Mouse (Mus musculus) forebrain, embryonic 12.5 days (tissue): ENCODE data around the gene Nxnl1. TPM values are rescaled to one million over a fixed set of nuclear protein-coding genes. Genes with fewer than 3 reads are reported as not detected.

ENCODE experiments used
- ATAC-seq: fragments of 200-750 bp; cut with Nextera tagmentation; 2 replicates; pipeline ENCODE4 v1.8.0; 2017; ENCODE audit warnings: moderate TSS enrichment; ENCODE audit not compliant: low FRiP score
- H3K27ac ChIP-seq: fragments of 300-500 bp; sonication (generic); 2 replicates; pipeline ENCODE4 v1.5.1; 2016; ENCODE audit warnings: mild to moderate bottlenecking
- H3K27me3 ChIP-seq: fragments of 300-500 bp; sonication (generic); 2 replicates; pipeline ENCODE4 v1.6.1; 2016; ENCODE audit warnings: mild to moderate bottlenecking
- H3K36me3 ChIP-seq: fragments of 300-500 bp; sonication (generic); replicated peaks from 2 replicates; pipeline ENCODE4 v1.6.1; 2016; ENCODE audit warnings: mild to moderate bottlenecking
- H3K4me1 ChIP-seq: fragments of 300-500 bp; sonication (generic); 2 replicates; pipeline ENCODE4 v1.6.1; 2016
- H3K4me2 ChIP-seq: fragments of 300-500 bp; sonication (generic); 2 replicates; pipeline ENCODE4 v1.6.1; 2016; ENCODE audit warnings: mild to moderate bottlenecking, moderate library complexity
- H3K4me3 ChIP-seq: fragments of 300-500 bp; sonication (generic); replicated peaks from 2 replicates; pipeline ENCODE4 v1.5.1; 2016; ENCODE audit warnings: mild to moderate bottlenecking
- H3K9ac ChIP-seq: fragments of 300-500 bp; sonication (generic); 2 replicates; pipeline ENCODE4 v1.6.1; 2016; ENCODE audit warnings: mild to moderate bottlenecking
- H3K9me3 ChIP-seq: fragments of 300-500 bp; sonication (generic); 2 replicates; pipeline ENCODE4 v1.6.1; 2016
- WGBS: fragments of 180-500 bp; shearing (Covaris S2); methylation state at CpG from one replicate; pipeline ENCODE4 v1.1.7; 2016; 5-methylcytosine and 5-hydroxymethylcytosine counted together
- polyA plus RNA-seq: library from polyadenylated mRNA; unstranded; fragments of >200 nt; fragmentation: Nextera tagmentation; extraction: Ambion mirVana; gene quantifications from 2 replicates; pipeline ENCODE4 v1.2.1, GENCODE M21; 2016

Gene Nxnl1
- polyA plus RNA-seq, 1 experiment from 2014 or later, result not detected

- no peak for ATAC-seq
- H3K4me2 ChIP-seq, result no peak overlapping the region
- 92% methylated on average over 4 of the region's 4 CpGs for WGBS
- H3K27me3 ChIP-seq, result peaks cover 80% of the 10 kb centered on the region
- peaks cover 5% of the 10 kb centered on the region; the same call in 1 of the 2 replicates for H3K9me3 ChIP-seq
- no peak overlapping the region for H3K9ac ChIP-seq
- no peaks in the 10 kb centered on the region for H3K36me3 ChIP-seq
- H3K27ac ChIP-seq, result no peak overlapping the region
- peaks cover 15% of the 10 kb centered on the region for H3K4me1 ChIP-seq
- H3K4me3 ChIP-seq, result no peak overlapping the region
Measured at GRCm38 (mm10) chr8:71563992-71564391, 2.4 kb downstream of the Nxnl1 start.

- Histone ChIP-seq H3K4me3 (peak overlapping the region; percentile 24), H3K9me3 (peaks cover 5% of the 10 kb centered on the region; the same call in 1 of the 2 replicates), H3K4me2 (peak overlapping the region; percentile 35), H3K9ac (no peak overlapping the region), H3K36me3 (no peaks in the 10 kb centered on the region), H3K27me3 (peaks cover 80% of the 10 kb centered on the region), H3K4me1 (peaks cover 17% of the 10 kb centered on the region), H3K27ac (no peak overlapping the region)
- under 1% methylated on average over 33 of the region's 33 CpGs for WGBS
- ATAC-seq, result peak; percentile 28; the same call in 1 of the 2 replicates
Measured at GRCm38 (mm10) chr8:71562751-71563150, 3.6 kb downstream of the Nxnl1 start.

DNA sequence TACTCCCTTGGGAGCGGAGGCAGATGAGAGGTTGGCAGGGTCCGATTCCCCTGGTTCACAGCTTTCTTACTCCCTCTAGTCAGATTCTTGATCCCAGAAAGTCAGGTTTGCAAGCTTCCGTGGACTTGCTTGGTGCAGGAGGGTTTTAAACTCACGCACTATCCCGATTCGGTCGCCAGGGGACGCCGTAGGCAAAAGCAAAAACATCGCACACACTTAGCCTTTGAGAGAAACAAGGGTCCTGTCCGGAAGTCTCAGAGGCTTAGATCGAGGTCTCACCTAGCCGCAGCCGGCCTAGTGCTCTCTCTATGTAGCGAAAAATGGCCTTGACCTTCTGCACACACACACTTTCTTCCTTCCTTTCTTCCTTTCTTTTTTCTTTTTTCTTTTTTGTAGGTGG lies 5.0 kb downstream of the Nxnl1 start:
- Histone ChIP-seq H3K27me3 (peaks cover 86% of the 10 kb centered on the region), H3K4me3 (no peak overlapping the region), H3K36me3 (no peaks in the 10 kb centered on the region), H3K27ac (no peak overlapping the region), H3K4me1 (peaks cover 17% of the 10 kb centered on the region), H3K4me2 (no peak overlapping the region), H3K9me3 (peaks cover 5% of the 10 kb centered on the region; the same call in 1 of the 2 replicates), H3K9ac (no peak overlapping the region)
- whole genome bisulfite sequencing, result 3% methylated on average over 15 of the region's 15 CpGs
- ATAC-seq, result 0 out of 2 replicates have a peak, but pooled peaks have one; percentile 25

DNA sequence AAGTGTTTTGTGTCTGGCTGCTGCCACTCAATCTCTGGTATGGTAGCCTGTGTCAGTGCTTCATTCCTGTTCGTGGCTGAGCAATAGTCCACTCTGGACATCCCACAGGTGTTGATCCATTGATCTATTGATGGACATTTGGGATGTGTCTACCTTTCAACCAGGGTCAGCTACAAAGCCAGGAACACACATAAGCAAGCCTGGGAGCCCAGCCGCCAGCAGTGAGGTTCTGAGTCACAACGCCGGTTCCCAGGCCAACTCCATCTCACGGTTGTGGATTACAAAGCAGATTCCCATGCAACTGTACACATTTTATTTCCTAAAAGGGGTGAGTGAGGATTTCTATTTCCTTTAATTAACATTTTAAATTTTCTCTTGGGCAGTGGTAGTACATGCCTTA lies 5.6 kb downstream of the Nxnl1 start:
- H3K9ac ChIP-seq, result no peak overlapping the region
- H3K27ac ChIP-seq, result no peak overlapping the region
- peaks cover 86% of the 10 kb centered on the region for H3K27me3 ChIP-seq
- no peaks in the 10 kb centered on the region for H3K36me3 ChIP-seq
- H3K9me3 ChIP-seq, result peaks cover 5% of the 10 kb centered on the region; the same call in 1 of the 2 replicates
- 87% methylated on average over 5 of the region's 5 CpGs for WGBS
- no peak overlapping the region for H3K4me2 ChIP-seq
- ATAC-seq, result no peak
- peaks cover 17% of the 10 kb centered on the region for H3K4me1 ChIP-seq
- no peak overlapping the region for H3K4me3 ChIP-seq

DNA sequence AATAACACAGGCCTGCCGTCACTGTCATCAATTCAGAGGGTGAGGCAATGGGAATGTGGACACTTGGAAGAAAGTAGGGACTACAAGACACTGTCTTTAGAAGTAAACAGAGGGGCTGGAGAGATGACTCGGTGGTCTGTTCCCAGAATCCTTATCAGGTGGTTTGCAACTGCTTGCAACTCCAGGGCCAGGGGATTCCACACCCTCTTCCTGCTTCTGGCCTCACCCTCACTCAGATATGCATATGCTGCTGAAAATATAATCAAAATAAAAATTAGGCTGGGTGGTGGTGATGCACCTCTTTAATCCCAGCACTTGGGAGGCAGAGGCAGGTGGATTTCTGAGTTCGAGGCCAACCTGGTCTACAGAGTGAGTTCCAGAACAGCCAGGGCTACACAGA lies 6.3 kb downstream of the Nxnl1 start:
- ATAC-seq, result no peak
- Histone ChIP-seq H3K36me3 (no peaks in the 10 kb centered on the region), H3K27ac (no peak overlapping the region), H3K27me3 (peaks cover 93% of the 10 kb centered on the region), H3K4me3 (no peak overlapping the region), H3K9ac (no peak overlapping the region), H3K9me3 (peaks cover 5% of the 10 kb centered on the region; the same call in 1 of the 2 replicates), H3K4me2 (no peak overlapping the region), H3K4me1 (peaks cover 17% of the 10 kb centered on the region)
- 74% methylated on average over 3 of the region's 3 CpGs for WGBS

DNA sequence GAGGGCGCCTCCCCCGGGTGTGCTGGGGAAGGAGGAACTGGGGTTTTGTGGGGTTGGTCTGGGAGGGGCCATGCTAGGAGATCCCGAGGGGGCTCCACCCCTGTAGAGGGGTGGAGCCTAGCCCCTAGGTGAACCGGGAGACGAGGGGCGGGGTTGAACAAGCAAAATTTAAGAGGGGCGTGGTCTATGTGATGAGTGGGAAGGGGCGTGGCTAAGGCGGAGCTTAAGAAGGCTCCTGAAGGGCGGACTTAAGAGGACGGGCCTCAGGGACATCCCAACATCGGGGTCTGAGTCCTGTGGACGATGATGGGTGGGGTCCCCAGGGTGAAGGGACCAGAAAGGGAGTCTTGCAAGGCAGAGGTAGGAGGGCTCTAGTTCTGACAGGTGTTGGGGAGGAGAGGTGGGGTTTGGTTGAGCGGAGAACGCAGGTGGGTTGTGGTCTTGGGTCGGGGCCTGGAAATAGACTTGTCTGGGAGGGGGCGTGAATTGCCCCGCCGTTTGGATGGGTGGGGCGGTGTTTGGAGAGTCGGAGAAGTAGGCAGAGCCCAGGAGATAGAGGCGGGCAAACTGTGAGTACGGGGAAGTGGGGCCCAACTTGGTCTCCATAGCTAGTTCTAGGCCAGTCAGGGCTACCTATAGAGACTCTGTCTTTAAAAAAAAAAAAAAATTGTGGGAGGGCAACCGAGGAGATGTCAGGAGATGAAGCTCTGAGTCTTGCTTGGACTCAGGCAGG lies 7.3 kb downstream of the Nxnl1 start:
- WGBS, result 2% methylated on average over 24 of the region's 24 CpGs
- Histone ChIP-seq H3K4me3 (peak overlapping the region; percentile 36), H3K27ac (no peak overlapping the region), H3K9ac (no peak overlapping the region), H3K27me3 (peaks cover 100% of the 10 kb centered on the region), H3K9me3 (peaks cover 3% of the 10 kb centered on the region; the same call in 1 of the 2 replicates), H3K36me3 (no peaks in the 10 kb centered on the region), H3K4me2 (peak overlapping the region; percentile 50), H3K4me1 (peaks cover 17% of the 10 kb centered on the region)
- ATAC-seq, result no peak

DNA sequence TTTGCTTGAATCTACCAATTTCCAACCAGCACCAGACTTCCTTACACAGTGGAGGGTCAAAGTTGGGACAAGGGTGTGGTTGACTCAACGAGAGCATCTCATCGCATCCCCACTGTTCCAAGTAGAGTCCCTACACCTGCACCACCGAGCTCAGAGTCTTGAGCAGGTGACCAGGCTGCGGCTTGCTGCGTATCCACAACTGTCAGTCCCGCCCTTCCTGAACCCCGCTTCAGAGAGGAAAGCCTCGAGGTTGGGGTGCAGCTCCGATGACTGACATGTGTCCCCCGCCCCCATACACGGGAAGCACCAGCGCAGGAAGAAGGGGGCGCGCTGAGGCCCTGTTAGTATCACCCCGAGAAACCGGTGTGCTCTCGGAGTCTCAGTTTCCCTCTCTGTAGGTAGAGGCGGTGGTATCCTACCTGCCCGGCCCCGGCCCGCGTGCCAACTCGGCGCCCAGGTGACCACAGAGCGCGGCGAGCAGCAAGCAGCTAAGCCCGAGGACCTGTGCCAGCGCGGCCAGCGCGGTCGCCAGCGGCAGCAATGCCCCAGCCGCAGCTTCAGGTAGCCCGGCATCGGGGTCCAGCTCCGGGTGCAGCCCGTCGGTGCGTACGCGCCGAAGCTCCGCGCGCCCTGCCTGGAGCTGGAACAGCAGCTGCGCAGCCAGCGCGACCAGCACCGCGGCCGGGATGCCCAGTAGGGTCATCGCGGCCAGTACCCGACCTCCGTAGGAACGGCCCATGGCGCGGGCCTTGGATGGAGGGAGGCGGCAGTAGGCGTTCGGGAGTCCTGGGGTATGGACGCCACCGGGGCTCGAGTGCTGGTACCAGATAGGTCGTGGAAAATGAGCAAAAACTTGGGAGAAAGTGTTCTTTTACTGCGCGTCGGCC lies 8.1 kb downstream of the Nxnl1 start, which contains the start of gene Tmem221:
TSS of gene Tmem221 (minus strand) at position 801 of the 887 bp plus-strand sequence.
- H3K4me1 ChIP-seq, result peaks cover 17% of the 10 kb centered on the region
- H3K27ac ChIP-seq, result no peak within 1 kb of the TSS
- H3K9ac ChIP-seq, result no peak within 1 kb of the TSS
- peaks cover 96% of the 10 kb centered on the region for H3K27me3 ChIP-seq
- peak within 1 kb of the TSS; percentile 50 for H3K4me2 ChIP-seq
- 4% methylated on average over 70 of the region's 70 CpGs for WGBS
- ATAC-seq, result no peak
- H3K4me3 ChIP-seq, result peak within 1 kb of the TSS; percentile 36
- H3K36me3 ChIP-seq, result no peaks in the 10 kb centered on the region
- no peaks in the 10 kb centered on the region for H3K9me3 ChIP-seq

DNA sequence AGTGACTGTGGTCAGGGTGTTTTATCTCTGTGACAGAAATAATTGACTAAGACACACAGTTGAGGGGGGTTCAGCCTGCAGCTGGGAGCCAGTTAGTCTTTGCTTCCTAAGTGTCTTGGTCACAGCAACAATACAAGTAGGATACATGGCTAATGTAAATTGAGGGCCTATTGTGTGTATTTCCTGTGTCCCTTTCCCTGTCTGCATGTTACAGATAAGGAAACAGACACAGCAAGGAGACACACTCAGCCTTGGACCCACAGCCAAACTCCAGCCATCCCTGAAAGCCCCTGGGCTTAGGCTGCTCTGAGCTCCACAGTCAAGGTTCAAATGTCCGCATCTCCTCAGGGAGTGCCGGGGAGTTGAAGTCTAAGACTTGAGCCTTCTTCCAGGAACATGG lies 11.8 kb downstream of the Nxnl1 start:
- Histone ChIP-seq H3K27ac (no peak overlapping the region), H3K4me2 (no peak overlapping the region), H3K9me3 (no peaks in the 10 kb centered on the region), H3K4me1 (peaks cover 11% of the 10 kb centered on the region), H3K36me3 (no peaks in the 10 kb centered on the region), H3K27me3 (peaks cover 59% of the 10 kb centered on the region), H3K9ac (no peak overlapping the region), H3K4me3 (no peak overlapping the region)
- ATAC-seq, result no peak
- WGBS, result 83% methylated on average over 2 of the region's 2 CpGs

GRCm38 (mm10) chr8:71554001-71554400 lies 12.4 kb downstream of the Nxnl1 start:
- ATAC-seq, result no peak
- Histone ChIP-seq H3K9me3 (no peaks in the 10 kb centered on the region), H3K4me3 (no peak overlapping the region), H3K9ac (no peak overlapping the region), H3K27me3 (peaks cover 53% of the 10 kb centered on the region), H3K36me3 (no peaks in the 10 kb centered on the region), H3K4me2 (no peak overlapping the region), H3K27ac (no peak overlapping the region), H3K4me1 (peaks cover 9% of the 10 kb centered on the region)
- WGBS, result 72% methylated on average over 6 of the region's 6 CpGs

DNA sequence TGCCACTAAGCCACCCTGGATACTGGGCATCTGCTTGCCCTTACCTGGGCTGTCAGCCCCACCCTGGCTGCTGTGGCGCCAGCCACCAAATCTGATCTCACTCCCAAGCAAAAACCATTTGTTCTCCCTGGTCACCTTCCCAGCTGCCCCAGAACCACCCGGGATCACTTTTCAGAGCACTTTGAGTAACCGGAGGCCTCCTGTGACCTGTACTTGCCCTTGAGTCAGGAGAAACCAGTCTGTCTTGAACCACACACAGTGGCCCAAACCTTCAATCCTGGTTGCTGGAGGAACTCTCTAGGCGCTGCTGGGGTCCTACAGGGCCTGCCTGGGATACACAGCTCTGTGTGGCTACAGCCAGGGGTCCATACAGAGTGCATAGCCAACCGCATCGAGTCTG lies 13.6 kb downstream of the Nxnl1 start:
- 75% methylated on average over 6 of the region's 6 CpGs for WGBS
- Histone ChIP-seq H3K27me3 (peaks cover 40% of the 10 kb centered on the region), H3K4me1 (no peaks in the 10 kb centered on the region), H3K4me2 (no peak overlapping the region), H3K36me3 (peaks cover 9% of the 10 kb centered on the region), H3K9ac (no peak overlapping the region), H3K27ac (no peak overlapping the region), H3K4me3 (no peak overlapping the region), H3K9me3 (no peaks in the 10 kb centered on the region)
- ATAC-seq, result no peak

DNA sequence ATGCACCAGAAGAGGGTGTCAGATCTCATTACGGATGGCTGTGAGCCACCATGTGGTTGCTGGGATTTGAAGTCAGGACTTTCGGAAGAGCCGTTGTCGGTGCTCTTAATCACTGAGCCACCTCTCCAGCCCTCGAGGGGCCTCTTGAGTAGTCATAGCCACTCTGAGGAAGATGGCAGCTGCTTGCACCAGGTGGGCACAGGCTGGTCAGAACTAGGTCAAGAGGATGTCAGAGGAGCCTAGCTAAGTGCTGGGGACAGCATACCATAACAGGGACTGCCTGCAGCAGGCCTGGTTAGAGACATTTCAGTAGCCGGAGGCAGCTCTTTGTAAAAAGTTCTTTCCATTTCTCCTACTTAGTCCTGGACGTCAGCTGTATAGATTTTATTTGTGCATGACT lies 15.6 kb downstream of the Nxnl1 start:
- WGBS, result 68% methylated on average over 7 of the region's 7 CpGs
- no peak for ATAC-seq
- no peak overlapping the region for H3K9ac ChIP-seq

GRCm38 (mm10) chr8:71547590-71547989 lies 18.8 kb downstream of the Nxnl1 start:
- Histone ChIP-seq H3K9me3 (no peaks in the 10 kb centered on the region), H3K27ac (no peak overlapping the region), H3K4me2 (no peak overlapping the region), H3K27me3 (no peaks in the 10 kb centered on the region), H3K9ac (no peak overlapping the region), H3K36me3 (peaks cover 34% of the 10 kb centered on the region), H3K4me3 (no peak overlapping the region), H3K4me1 (peaks cover 9% of the 10 kb centered on the region)
- ATAC-seq, result no peak
- 89% methylated on average over 7 of the region's 7 CpGs for WGBS

More for the DNA sequence above, 15.6 kb downstream of the Nxnl1 start:
- Histone ChIP-seq H3K4me1 (no peaks in the 10 kb centered on the region), H3K27ac (no peak overlapping the region), H3K36me3 (peaks cover 27% of the 10 kb centered on the region), H3K4me3 (no peak overlapping the region), H3K27me3 (peaks cover 20% of the 10 kb centered on the region), H3K9me3 (no peaks in the 10 kb centered on the region), H3K4me2 (no peak overlapping the region)
